Mouse (Mus musculus): ENCODE results near the gene Pde4dip.
A peak's percentile ranks its signal among the peaks of the same experiment; 100 is the strongest.

Pde4dip gene

DNA sequence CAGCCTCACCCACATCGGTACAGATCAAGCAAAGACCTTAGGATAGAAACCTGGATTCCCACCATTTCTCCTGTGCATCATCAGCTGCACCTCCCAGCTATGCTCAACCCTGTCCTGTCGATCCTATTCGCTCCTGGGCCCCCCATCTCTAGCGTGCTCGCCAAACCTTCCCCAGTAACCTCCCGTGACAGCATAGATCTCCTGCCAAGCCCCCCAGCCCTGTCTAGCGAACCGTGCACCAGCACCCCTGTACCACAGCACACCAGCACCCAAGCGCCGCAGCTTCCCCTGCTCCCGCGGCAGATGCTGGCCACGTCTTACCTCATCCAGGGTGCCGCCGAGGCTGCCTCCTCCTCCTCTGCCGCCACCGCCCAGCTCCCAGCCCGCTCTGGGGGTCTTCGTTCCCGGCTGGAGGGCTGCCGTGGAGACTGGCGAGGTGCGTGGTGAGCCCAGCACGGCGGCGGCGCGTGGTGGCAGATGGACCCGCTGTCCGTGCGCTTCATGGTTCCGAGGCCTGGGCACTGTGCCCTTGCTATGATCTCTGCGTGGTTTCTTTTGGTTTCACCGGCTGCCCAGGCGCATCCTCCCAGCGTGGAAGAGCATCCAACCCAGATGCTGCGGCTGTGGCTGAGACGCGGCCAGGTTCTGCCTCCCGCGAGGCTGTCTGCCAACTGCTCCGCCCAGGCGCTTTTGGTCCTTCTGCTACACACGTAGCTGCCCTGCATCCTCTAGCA lies at the start of gene Pde4dip:
Gene Pde4dip (minus strand): TSS at position 540 of the 734 bp plus-strand sequence.
- peak; percentile 54 for DNase-seq

DNA sequence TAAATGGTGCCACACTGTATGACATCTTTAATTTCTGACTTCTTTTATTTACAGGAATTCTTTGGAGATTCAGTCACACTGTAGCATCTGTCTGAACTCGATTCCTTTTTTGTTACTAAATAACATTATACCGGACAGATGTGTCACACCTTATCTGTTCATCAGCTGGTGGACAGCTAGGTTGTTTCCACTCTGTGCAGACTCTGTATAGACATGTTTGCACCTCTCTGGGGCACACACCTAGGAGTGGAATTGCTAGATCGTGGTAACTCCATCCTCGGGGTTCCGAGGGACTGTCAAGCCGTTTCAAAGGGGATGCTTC lies 49.4 kb upstream of the Pde4dip start:
- DNase-seq, result no peak

DNA sequence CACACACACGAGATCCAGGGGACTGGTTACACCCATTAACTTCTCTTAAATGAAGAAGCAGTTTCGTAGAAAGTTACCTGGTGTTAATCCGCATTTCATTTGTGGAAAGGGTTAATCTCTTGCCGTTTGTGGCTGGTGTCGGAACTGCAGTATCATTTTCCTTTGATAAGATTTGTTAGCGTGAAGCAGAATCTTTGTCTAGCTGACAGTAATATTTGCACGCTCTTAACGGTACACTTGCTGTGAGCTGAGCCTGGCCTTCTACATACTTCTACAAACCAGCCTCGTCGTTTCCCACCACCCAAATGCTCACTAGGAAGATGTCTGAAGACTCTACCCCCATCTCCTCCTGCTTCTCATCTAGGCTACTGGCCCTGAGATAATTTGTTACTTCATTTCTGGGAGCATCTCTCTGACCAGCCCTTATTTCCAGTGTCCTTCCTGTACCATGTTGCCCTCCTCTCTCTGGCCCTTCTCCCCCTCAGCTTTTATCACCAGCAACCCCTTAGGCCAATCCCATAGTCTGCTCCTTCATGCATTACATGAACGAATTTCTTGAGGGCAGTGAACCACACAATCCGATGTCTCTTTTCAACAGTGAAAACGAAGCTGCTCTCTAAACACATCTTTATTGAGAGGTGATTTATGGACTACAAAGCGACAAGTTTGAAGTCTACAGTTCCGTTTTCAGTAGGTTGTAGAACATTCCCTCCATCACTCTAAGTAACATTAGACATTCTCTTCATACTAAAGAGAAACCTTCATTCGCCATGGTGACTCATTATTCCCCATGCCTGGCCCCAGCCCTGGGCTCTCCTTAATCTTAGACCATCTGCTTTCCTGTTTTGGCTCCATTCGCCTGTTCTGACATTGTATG lies 48.8 kb upstream of the Pde4dip start:
- DNase-seq, result peak; percentile 64

DNA sequence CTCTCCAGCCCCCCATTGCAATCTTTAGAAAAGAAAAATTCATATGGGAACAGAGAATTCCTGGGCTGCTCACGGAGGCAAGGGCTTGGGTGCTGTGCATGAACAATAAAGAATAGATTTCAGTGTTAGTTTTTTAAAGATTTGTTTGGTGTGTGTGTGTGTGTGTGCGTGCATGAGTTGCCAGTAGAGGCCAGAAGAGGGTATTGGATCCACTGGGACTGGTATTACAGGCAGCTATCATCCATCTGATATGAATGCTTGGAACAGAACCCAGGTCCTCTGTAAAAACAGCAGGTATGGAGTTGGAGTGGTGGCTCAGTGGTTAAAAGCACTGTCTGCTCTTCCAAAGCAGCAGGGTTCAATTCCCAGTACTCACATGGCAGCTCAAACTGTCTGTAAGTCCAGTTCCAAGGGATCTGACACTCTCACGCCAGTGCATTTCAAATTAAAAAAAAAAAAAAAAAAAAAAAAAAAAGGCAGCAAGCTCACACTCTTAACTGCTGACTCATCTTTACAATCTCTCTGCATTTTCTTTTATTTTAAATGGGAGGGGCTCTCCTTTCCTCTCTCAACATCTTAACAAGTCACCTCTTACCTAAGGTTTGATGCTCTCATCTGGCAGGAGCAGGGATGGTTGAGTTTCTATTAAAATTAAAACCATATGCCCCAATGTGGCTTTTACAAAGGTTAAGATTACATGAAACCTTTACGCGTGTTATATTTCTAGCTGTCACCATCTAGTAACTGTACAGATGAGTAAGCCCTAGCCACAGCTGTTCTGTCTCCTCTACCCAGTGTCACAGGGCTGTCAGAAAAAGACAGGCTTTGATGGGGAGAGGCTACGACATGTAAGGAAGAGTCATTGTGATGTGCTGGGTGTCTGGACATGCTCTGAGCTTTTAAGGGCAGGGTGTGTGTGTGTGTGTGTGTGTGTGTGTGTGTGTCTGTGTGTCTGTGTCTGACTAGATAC lies 46.1 kb upstream of the Pde4dip start:
- no peak for DNase-seq

DNA sequence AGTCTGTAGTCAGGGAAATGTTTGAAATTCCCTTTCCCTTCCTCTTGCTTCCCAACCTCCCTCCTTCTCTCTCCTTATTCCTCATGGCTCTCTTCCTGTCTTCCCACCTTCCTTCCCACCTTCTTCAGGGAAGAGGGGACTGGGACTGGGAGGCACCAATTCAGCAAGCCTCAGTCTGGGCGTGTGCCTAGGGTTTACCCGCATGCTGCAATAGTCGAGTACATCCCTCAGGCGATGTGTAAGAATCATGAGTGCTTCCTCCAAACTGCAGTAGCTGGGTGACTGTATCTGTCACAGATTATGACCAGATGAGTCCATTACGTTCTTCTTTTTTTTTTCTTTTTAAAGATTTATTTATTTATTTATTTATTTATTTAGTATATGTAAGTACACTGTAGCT lies 45.3 kb upstream of the Pde4dip start:
- no peak for DNase-seq

DNA sequence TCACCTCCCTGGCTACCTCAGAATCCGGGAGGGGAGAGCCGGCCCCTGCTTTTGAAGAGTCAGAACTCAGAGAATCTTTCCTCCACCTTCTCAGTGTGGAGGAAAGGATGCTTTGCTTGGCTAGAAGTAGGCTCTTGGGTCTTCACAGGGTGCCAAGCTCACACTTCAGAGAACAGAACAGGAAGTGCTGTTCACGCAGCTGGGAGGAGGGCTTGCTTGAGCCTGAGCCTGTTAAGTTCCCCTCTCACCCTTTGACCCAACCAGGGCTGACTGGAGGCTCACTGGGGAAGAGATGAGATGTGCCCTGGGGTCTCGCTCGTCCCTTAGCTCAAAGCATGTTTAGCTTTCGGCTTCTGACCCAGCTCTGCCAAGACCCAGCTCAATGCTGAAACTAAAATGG lies 44.7 kb upstream of the Pde4dip start:
- no peak for DNase-seq

DNA sequence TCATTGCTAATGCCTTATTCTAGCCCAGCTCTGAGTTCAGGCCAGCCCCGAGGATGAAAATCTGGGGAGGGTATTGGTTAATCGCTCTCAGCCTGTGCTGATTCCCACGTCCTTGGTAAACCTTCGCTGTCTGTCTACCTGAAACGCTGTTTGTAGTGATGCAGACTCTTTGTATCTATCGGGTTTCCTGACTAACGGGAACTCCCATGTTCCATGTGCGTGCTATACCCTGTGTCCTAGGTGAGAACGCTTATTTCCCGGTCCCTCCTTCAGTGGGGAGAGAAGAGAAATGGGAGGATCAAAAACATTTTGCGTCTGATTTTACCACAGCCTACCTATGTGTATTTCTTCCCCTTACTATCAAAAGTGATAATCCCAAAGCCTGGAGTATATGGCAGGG lies 44.3 kb upstream of the Pde4dip start:
- no peak for DNase-seq

DNA sequence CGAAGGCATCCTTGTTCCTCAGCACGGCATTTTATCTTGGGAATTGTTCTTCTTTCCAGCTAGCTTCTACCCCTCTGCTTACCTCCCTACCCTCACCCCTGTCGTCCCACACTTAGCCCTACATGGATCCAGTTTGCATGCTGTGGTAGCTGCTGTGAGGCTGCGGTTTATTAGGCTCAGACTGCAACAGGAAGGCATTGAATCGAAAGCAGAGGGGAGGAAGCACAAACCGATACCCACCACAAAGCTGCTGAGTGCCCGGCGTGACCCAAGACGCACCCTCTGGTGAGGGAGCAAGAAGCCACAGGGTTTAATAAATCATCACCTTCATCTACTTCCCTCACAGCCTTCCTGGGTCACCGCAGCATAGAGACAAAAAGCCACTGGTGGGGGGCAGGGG lies 43.6 kb upstream of the Pde4dip start:
- no peak for DNase-seq

DNA sequence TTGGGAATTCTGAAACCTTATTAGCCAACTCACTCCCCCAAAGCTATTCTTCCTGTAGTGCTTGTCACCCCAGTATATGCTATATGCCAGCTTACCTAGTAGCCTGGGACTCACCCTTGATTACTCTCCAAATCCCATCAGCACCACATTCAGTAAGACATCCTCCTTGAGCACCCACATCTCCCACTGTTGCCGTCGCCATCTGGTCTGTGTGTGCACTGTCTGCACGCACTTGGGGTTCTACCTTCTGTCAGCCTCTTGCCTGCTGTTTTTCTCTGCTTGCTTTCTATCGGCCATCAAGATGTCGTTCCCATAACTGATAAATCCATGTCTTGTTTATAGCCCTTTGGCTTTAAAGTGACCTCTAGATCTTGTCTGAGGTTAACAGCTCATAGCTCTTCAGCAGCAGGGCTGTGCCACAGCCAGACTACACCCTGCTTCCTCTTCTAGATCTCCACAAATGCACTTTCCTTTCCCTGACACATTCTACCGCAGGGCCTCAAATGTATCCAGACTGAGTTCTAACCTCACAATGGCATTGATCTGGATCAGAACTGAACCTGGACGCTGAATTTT lies 42.9 kb upstream of the Pde4dip start:
- DNase-seq, result no peak

DNA sequence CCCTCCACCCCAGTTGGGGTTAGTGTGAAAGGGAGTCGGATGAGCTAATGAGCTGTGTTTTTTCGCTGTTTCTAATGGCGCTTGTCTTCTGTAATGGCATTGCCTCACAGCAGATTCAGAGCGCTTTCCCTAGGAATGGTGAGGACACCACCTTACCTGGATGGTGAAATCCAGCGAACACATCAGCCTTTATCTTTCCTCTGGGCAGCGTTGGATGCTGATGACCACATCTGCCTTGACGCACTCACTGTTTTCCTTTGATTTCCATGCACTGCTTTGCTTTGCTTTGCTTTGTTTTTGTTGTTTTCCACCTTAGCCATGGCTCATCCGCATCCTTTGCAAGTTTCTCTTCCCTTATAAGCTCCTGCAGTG lies 42.3 kb upstream of the Pde4dip start:
- no peak for DNase-seq

DNA sequence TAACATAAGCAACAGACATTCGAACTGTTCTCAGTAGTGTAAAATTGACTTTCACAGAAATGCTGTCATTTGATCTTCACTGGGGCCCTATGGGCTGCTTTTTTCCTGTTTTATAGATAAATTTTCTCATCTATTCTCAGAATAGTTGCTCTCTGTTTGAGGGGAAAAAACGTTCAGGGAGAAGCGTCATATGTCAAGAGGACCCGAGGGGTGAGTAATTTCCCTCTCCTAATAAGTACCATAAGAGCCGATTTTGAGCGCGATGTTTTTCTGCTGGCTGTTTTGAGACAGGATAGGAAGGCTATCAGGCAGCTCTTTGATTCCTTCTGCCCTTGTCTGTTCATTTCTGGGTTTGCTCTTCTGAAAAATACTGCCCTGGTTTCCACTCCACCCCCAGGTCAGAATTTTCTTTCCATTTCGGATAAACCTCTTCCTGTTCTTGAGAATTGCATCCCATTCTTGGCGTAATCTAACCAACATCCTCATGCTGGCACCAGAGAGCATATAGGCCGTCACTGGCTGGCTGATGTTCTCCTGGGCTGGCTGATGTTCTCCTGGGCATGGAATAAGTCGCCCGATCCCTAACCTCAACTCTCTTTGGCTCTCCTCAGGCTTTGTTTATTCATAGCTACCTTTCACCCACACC lies 41.8 kb upstream of the Pde4dip start:
- no peak for DNase-seq

DNA sequence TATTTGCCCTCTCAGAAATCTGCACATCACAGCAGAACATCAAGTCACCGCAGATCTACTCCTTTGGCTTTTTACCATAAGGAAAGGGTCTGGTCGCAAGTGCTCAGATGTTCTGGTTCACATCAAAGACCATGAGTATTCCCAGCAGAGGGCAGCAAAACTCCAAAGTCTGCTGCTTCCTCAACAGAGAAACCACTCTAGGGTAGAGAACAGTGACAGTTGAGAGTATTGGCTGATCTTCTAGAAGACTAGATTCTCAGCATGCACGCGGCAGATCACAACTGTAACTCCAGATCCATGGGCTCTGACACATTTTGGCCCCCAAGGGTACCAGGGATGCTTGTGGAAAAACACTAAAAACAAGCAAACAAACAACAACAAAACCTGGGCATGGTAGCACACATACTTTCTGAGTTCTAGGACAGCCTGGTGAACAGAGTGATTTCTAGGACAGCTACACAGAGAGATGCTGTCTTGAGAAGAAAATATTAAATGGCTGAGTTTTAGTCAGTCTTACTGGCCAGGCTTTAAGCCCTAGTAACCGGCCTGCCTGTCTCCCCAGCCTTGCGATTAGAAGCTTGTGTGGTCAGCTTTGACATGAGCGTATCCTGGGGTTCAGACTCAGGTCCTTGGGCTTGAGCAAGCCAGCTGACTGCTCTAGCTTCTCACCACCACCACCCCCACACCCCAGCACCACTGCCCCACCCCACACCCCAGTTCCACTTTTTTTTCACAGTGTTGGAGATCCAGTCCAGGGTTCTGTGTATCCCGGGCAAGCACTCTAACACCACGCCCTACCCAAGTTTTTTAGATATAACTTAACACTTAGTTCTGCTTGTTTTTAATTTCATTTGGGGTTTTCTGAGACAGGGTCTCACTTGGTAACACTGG lies 40.7 kb upstream of the Pde4dip start:
- DNase-seq, result peak; percentile 90

DNA sequence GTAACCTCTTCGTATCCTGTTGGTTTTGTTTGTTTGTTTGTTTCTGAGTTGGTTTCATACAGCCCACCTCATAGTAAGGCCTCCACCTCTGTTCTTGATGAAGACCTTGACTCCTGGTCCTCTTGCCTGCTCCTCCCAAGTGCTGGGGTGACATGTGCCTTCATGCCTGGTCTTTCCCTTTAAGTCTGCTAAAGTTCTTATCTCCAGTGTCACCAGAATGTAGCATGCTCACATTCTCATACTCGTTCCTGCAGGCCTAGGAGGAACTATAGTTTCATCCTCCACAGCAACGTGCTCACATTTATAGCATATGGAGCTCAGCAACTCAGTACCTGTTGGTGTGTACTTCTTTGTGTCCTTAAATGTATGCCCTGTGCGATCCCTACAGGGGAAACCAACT lies 38.8 kb upstream of the Pde4dip start:
- no peak for DNase-seq

DNA sequence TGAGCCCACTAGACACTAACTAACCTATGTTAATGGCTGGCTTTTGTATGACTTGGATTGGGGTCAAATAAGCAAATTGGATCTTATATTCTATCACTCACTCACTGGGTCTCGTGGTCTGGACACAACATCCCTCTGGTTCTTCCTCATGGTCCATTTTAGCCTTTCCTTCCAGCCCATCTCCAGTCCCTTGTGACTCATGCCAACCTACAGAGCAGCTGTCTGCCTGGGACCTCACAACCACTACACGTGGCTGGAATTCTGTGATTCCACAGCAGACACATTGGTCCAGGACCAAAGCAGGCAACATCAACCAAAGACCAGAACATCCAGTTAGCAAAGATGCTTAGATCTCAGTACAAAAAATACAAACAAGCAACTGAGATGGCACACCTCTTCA lies 36.7 kb upstream of the Pde4dip start:
- DNase-seq, result no peak

DNA sequence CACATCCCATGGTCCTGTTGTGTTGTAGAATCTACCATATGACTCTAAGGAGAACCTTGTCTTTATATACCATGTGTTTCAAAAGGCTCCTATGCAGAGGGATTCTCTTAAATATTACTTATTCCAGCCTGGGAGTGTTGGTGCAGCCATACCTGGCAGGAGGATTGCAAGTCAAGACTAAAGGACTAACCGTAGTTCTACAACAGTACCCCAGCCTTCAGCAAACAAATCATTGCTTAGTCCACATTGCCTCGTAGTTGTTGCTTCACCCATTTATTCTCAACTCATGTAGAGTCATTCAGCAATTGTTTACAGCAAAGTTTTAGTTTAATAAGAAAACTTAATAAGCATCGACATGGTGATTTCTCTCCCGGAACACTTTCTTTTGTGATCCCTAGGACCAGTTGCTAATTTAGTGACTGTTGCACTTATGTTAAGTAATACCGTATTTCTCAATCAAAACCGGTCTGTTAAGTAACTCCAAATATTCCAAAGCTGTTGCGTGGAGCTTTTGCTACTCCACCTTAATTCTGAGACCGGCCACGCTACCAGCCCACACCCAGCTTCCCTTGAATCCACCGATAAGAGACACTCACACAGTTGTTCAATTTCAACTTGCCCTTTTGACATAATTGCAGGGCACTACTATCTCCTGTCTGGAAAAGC lies 30.5 kb upstream of the Pde4dip start:
- DNase-seq, result no peak

DNA sequence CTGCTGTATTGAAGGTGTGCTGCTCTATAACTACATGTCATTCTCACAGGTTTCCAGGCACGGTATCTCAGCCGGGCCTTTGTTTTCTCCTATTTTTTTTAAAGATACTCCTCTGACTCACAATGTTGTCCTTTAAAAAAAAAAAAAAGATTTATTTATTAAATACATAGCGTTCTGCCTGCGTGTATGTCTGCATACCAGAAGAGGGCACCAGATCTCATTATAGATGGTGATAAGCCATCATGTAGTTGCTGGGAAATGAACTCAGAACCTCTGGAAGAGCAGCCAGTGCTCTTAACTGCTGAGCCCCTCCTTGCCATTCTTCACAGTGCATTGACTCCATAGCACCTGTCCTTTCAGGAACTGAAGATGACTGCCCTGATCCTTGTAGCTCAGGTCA lies 26.6 kb upstream of the Pde4dip start:
- no peak for DNase-seq

DNA sequence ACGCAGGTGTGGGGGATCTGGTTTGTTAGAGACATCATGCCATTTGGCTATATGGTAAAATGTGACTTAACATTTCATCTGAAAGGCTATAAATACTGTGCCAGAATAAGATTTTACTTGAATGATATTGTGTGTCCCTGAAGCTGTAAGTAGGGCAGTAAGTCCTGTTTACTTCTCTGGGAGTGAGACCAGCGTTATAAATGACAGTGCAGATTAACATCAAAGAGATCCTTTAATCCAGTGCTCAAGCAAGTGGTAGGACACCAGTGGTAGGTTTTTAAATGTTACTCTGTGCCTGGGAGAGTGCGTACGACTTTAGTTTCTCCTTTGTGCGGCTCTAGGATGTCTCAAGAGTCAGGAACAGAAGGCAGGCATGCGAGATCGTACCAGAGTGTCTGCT lies 22.6 kb upstream of the Pde4dip start:
- peak; percentile 67 for DNase-seq

DNA sequence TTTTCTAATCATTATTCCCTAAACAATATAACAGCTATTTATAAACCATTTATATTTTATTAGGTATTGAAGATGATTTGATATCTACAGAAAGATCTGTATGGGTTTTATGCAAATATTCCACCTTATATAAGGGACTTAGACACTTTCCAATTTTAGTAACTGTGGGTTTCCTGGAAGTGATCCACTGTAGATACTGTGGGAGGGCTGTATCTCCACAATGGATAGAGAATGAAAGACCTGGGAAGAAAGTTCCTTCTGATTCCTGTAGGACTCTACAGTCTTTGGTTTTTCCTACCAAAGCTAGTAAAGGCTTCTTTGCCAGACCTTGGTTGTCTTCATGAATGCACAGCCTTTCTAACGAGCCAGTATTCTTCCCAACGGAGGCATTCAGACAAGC lies 21.2 kb upstream of the Pde4dip start:
- DNase-seq, result no peak

DNA sequence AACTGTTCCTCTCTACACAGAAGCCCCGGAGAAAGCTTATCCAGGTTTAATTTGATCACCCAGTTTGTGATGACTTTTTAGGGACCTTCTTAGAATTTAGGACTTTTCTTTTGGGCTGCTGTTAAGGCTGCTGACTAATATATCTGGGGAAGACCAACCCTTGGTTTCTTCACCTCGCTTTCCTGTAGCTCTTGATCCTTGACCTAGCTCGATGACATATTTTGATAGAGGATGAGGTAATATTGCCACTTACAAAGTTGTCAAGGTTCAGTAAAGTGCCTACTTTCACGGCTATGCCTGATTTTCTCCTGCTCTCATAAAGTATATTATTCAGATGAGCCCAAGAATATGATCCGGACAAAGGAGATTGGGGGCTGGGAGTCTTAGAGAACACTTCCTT lies 13.1 kb upstream of the Pde4dip start:
- DNase-seq, result no peak
